Mouse (Mus musculus) liver, adult 2 months (tissue): ENCODE results near the gene Slc41a3.

Source experiments
- CTCF ChIP-seq: fragments of 200-500 bp; IDR thresholded peaks from 2 replicates; pipeline ENCODE4 v1.5.1; 2011; ENCODE audit warnings: low read depth, low read length, control low read depth
- POLR2A ChIP-seq: fragments of 200-500 bp; IDR thresholded peaks from 2 replicates; pipeline ENCODE4 v1.6.1; 2011; ENCODE audit warnings: low read length, control low read depth; ENCODE audit not compliant: insufficient read depth; ENCODE audit errors: extremely low read depth

DNA sequence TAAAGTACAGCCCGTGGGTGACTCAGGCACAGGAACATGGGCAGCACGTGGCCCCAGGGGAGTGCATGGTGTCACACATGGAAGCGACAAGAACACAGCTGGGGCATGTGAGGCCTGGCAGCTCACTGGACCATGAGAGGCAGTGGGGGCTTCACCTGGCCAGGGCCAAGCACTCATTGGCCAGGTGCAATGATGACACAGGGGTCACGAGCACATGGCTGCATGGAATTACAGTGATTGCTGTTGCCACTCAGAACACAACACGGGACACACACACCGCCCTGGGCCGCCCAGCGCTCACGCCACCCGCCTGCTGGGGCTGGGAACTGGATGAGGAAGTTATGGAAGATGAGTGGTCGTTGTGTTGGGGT, 56.5 kb downstream of the Slc41a3 start:
- no peak for TF ChIP-seq CTCF
- no peak for TF ChIP-seq POLR2A
